Mouse (Mus musculus): ENCODE data around the gene Rfesd. TPM values are rescaled to one million over a fixed set of nuclear protein-coding genes. Genes with fewer than 3 reads are reported as not detected.

The Rfesd gene
- total RNA-seq (2023): 1 to 10 TPM; 7.1 to 7.9 TPM

DNA sequence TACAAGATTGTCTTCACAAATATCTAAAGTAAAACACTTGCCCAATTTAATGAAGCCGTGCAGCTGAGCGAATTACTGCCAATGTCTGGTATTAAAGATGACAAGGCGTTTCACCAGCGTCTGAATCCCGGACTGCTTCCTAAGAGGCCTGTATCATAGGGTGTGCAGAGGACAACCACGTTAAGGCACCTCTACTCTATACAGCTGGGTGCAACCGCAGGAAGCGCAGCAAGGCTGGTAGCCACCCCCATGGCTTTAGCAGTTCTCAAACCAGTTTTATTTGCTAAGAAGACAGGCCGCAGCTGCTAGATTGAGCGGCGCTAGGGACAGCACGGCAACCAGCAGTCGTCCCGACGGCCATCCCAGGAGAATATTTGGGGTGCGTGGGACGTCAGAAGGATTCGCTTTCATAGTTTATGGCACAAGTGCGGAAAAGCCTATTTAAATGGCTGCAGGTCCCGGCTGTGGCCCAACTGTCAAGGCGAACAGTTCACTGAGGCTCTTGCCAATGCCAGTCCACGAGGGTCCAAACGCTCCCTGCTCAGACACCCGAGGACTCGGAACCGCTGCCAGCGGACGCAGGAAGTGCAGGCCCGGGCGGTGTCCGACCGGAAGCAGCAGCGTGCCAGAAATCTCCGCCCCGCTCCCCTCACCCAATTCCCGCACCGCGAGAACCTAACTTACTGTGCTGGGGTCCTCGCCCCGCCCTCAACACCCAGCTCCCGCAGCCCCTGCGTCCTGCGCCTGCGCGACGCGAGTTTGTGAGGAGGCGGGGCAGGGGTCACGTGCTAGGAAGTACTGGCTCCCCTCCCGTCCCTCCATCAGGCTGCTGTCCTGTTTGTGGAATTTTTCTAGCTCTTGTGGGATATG lies at the start of gene Rfesd:
Gene Rfesd (minus strand): TSS at position 746 of the 870 bp plus-strand sequence.

DNA sequence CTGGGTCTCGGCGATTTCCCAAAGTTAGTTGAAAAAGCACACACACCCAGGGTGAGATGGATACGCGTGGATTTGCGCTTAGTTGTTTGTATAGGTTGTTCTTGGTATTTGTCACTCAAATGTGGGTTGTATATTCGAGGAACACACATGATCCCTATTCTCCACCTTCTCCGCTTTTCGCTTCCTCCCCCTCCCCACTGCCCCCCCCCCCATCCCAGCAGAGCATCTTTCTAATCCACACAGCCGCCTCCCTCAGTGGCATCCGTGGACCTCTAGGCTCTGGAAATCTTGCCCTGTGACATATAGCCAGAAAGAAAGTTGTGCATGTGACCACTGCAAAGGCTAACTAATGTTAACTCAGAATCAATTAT lies 38.4 kb upstream of the Rfesd start, which contains the start of gene Gpr150:
Gene Gpr150 (minus strand): TSS at position 101 of the 371 bp plus-strand sequence.

DNA sequence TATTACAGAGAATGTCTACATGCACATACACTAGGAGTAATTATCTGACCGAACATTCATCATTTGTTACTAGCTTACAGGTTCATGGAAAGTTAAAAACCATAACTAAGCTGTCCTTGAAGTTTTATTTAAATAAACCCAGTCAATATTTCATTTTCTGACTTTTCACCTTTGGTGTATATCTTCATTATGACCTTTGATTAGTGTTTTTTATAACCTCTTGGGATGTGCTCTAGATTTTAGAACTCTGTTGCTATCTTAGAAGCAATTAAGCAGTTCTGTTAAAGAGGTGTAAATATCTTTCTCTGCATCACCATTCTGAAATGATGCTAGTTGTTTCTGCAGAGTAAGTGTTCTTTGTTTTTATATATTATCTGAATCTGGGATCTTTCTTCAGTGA lies 51.7 kb downstream of the Rfesd start, which contains the start of gene Spata9:
Gene Spata9 (plus strand): TSS at position 301 of the 400 bp plus-strand sequence.

Other genes starting within 250 kb of the Rfesd start
- 10 to 100 TPM; 20.3 to 27.3 TPM for gene Glrx, start 178.9 kb downstream of the Rfesd start, total RNA-seq (2023)
- gene Rhobtb3, start 74.8 kb downstream of the Rfesd start, total RNA-seq (2023): under 1 TPM in 1 of 2 experiments, not detected in 1; 0.32 TPM
- gene Spata9, start 51.6 kb downstream of the Rfesd start, total RNA-seq (2023): not detected
- not detected for gene Gpr150, start 38.3 kb upstream of the Rfesd start, total RNA-seq (2023)
- 1 to 10 TPM; 7.4 to 8.9 TPM for gene Arsk, start 79.9 kb upstream of the Rfesd start, total RNA-seq (2023)
- gene Ttc37, start 80.0 kb upstream of the Rfesd start, total RNA-seq (2023): 10 to 100 TPM; 36.5 to 37.7 TPM

Measured in T-cell, adult 66 days (primary cell).